Mouse (Mus musculus) heart, postnatal 14 days (tissue): Measurements from ENCODE around the gene A130010J15Rik. TPM values are rescaled to one million over a fixed set of nuclear protein-coding genes. Genes with fewer than 3 reads are reported as not detected.

Experiments
- DNase-seq, 2 experiments: peaks; one replicate each; pipeline ENCODE4 v3.0.0; 2021 to 2022
- intact Hi-C: fragments of 180-260 bp; cut with DNase I; formaldehyde crosslinking; loops from one replicate; pipeline ENCODE4 v1.15.1; 2025
- total RNA-seq, 2 experiments: library from RNA; stranded (reverse); gene quantifications; 2 replicates each; pipeline ENCODE4 v1.2.3; 2021

A130010J15Rik gene
- total RNA-seq, 2 experiments from 2014 or later = 2.9 to 4.7 TPM

DNA sequence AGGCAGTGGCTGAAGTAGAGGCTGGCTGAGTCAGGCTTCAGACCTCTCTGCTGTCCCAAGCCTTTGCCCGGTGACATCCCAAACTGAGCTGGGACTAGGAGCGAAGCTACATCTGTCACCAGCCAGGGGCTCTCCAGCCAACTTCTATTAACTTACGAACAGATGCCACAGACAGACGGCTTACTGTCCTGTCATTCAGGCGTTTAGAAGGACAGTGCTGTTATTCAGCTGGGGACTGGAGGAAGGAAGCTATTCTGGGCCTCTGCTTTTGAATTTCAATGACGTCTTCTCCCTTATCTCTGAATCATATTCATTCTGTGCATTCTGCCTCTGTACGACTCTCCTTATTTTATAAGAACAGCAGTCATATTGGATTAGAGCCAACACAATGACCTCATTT is 16.7 kb upstream of the A130010J15Rik start:
- intact Hi-C loops = no loop called here

DNA sequence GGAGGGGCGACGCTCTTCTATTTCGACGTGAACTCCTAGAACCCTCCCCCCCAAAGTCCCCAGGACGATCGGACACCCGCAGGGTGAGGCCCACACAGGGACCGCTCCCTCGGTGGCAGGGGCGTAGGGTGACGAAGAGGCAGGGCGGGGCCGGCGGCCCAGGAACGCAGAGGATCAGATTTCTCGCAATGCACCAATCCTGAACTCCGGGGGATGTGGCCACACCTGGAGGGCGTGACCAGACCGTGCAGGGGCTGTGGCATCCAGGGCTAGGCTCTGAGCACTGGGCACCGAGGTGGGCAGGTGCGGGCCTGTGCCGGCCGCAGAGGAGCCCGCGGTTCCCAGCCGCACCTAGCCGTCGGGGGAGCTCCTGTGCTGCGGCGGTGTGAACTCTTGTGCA is 15.0 kb upstream of the A130010J15Rik start, which contains the start of gene Irf6:
Gene Irf6, plus strand, starts transcription at position 240 of the 400 bp plus-strand sequence.
- intact Hi-C loops = no loop called here
- DNase-seq = peak; percentile 44 to 52

More for the DNA sequence above, 16.7 kb upstream of the A130010J15Rik start:
- no peak for DNase-seq

DNA sequence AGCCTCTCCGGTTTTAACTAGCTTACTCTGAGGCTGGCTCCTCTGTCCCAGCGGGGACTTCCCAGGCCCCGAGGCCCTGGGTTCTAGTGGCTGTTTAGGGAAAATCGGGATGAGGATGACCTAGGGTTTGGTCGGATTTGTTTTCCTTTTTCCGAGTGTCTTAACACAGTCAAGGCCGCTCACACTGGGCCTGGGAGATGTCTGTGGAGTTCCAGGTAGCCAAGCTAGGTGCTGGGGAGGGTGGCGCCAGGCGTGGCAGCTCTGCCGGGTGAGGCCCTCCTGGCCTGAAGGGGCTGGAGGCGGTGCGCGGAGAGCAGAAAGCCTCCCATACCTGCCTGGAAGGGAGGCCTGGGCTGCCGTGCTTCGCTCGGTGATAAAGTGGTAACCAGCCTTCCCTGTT is 14.3 kb upstream of the A130010J15Rik start:
- DNase-seq = no peak
- intact Hi-C loops = no loop called here

DNA sequence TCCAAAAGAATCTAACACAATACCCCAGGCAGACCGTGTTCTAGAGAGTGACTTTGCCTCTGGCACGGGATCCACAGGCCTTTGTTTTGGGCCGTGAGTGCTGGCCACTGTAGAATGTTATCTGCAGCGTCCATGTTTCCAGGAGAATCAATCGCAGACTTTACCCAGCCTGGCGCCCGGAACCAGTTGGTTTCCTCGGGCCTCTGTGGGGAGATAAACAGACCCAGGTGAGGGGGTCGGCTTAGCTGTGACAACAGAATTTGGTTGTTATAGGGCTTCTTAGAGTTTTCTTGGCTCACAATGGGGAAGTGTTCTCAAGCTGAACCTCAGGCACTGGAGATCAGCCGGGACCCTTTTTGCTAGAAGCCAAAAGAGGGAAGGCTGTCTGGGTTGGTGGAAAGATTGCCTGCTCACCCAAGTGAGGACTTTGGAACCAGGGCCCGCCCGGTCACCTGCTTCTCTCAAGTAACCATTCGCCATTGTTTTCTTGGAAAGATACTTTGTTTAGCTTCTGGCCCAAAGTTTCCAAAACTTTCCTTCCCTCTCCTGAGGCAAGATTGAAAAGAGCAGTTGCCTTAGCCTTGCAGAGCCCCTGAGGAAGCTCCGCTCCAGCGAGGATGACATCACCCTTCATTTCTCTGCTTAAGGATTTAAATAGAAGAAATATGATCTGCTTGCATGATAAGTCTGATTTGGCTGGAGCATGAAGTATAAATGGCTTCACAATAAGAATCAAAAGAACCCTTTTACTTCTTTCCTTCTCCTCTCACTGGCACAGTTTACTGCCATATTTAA is 11.3 kb upstream of the A130010J15Rik start:
- intact Hi-C loops = no loop called here
- peak; percentile 4 to 11 for DNase-seq

DNA sequence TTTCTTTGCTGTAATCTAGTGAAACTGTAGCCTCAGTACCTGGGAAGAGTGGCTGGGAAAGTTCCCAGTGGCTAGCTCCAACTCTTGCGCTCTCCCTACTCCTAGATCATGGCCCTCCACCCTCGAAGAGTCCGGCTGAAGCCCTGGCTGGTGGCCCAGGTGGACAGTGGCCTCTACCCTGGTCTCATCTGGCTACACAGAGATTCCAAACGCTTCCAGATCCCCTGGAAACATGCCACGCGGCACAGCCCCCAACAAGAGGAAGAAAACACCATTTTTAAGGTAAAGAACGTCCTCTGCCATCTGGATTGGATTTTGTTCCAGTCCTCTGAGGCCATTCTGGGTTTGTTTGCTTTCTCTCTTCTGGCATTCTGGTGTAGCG is 10.7 kb upstream of the A130010J15Rik start:
- DNase-seq = no peak
- intact Hi-C loops = no loop called here

DNA sequence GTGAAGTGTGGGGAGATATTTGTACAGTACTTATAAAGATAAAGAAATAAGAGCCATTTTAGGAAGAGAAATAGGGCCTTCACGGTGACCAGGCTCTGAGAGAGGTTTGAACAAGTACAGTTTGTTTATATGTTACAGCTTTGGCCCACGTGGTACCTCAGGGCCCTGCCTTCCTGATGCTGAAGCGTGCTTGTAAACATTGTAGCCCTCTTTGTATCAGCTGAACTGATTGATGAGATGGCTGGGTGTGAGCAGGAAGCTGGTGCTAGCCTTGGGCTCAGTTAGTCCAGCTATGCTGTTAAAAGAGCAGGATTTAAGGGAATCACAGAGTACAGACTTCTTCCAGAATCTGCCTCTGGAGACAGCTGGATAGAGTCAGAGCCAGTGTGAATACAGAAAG is 8.7 kb upstream of the A130010J15Rik start:
- intact Hi-C loops = no loop called here
- DNase-seq = no peak

DNA sequence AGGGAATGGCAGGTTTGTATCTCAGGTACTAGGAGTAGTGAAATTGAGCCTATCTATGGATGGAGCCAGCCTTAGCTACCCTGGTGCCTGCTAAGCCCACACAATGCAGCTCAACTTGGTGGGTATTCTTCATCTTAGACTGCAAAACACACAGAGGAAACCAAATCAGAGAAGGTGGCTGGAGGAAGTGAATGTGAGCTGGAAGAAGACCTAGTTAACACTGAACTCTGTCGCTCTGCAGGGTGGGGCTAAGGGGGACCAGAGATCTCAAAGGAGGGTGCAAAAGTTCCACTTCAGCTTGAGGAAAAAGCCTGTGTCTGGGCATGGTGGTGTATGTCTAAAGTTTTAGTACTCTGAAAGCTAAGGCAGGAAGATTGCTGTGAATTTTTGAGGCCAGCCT is 8.2 kb upstream of the A130010J15Rik start:
- intact Hi-C loops = no loop called here
- no peak for DNase-seq

DNA sequence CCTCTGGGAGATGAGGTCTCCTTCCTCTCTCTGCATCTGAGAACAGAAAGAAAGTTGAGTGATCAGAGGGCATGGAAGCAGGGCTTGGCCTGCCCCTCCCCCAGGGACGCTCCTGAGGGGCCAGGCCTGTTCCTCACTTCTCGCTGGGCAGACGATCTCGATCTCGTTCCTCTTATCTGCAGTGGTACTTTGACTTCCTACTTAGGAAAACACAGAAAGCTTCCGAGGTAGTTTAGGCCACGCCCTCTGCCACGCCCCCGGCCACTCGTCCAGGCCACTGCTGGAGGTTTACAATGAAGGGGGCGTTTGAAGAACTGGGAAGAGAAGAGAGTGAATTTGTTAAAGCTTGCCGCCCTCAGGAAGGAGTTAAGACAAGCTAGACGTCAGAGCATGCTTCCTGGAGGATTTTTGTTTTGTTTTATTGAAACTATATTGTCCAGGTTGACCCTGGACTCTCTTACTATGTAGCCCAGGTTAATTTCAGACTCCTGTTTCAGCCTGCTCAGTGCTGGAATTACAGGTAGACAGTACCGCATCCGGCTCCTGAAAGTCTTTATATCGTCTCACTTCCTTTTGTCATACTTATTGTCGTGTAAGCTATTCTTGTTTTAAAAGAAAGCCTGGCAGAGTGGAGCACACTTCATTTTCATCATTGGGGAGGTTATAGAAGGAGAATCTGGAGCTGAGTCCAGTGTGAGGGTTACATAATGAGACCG is 7.4 kb upstream of the A130010J15Rik start:
- intact Hi-C loops = no loop called here
- peak; percentile 49 to 51 for DNase-seq

DNA sequence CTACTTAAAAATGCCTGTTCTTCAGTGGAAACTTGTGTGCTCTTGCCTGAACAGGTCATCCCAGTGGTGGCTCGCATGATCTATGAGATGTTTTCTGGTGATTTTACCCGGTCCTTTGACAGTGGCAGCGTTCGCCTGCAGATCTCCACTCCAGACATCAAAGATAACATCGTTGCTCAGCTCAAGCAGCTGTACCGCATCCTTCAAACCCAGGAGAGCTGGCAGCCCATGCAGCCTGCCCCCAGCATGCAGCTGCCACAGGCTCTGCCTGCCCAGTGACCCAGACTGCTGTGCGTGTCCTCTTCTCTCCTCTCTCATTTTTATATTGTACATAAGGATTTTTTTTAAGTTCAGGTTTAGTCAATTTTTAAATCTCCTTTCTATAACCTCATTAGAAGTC is 1.4 kb downstream of the A130010J15Rik start:
- intact Hi-C loops = no loop called here

DNA sequence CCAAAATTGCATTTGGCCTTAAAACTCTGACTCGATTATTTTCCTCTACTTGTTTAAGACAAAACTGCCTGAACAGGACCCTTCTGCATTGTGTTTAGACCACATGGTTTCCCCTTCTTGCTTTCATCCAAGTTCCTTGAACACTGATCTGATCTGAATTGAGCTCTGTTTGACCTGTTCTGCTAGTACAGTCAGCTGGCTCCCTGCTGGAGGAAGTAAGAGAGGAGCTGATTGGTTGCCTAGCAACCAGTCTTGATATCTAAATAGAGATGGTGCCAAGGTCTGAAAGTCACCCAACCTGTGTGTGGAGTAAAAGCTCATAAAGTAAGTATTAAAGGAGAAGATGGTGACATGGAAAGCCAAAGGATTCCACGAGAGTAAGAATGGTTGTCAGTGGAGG is 2.0 kb downstream of the A130010J15Rik start:
- intact Hi-C loops = loop anchor here (5.0 kb wide), 1 partner anchor 38 kb away; the partner anchor contains the start of gene Diexf
- DNase-seq = peak in 1 of 2 experiments; percentile 15

More for the DNA sequence above, 1.4 kb downstream of the A130010J15Rik start:
- no peak for DNase-seq

DNA sequence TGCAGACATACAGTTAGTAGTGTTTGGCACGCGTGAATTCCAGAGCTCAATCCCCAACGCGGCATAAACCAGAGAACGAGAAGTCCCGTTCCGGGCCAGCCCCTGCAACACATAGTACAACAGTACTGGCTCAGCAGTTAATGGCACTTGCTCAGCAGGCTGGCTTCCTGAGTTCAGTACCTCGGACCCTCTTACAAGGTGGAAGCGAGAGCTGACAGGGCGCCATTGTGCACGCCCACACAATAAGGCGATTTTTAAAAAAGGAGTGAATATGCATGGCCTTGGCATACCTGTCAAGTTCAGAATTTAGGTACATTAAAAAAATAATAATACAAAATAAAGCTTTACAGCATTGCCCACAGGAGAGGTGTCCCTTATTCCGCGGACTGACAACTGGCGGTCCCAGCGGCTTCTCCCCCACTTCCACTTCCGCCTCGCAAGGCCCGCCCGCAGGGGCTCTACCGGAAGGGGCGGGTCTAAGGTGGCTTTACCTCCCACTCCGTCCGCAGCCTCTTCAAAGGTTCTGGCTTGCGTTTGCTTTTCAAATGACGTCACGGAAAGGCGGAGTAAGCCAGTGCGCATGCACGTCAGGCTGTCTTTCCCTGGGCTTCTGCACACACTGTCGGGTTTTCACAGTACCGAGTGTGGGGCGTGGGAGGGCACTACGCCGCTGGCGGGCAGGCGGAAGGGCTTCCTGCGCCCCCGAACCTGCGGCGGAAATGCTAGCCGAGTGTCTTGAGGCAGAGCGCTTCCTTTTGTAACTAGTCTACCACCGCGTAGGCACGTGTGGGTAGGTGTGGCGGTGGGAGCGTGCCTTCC is 5.4 kb downstream of the A130010J15Rik start:
- DNase-seq = peak; percentile 94 to 97
- intact Hi-C loops = loop anchor here (5.0 kb wide), 1 partner anchor 41 kb away; the partner anchor contains the start of gene Diexf

DNA sequence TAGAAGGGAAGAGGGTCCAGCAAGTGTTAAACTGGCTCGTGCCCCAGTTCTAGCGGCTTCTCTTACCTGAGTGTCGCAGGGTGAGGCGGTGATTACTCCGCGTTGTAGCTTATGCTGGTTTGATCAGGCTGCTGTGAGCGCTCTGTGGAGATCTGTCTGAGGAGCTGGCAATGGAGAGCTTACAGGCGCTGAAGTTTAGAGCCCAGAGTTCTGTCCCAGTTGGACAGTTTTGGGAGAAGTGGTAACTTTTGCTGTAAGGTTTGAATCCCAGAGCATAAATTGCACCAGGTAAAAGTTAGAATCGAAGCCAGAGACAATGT is 5.9 kb downstream of the A130010J15Rik start:
- no peak for DNase-seq
- intact Hi-C loops = loop anchor here (5.0 kb wide), 1 partner anchor 41 kb away; the partner anchor contains the start of gene Diexf

DNA sequence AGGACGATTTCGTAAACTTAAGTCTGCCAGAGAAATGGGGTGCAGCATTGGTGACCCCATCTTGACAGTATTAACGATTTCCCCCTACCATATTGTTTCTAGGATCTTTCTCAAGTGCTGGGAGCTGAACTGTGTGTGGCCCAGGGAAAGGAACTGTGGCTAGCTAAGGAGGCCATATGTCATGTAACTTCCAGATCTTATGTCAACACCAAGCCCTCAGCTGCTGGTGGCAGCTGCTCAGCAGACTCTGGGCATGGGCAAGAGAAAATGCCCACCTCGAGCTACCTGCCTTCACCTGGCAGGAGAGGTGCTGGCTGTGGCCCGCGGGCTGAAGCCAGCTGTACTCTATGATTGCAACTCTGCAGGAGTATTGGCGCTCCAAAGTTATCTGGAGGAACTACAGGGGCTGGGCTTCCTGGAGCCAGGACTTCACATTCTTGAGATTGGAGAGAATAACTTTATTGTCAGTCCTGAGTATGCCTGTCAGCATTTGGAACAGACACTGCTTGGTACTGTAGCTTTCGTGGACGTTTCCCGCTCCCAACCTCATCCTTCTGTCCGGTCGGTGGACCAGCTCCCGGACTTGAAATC is 6.4 kb downstream of the A130010J15Rik start:
- DNase-seq = peak in 1 of 2 experiments; percentile 25
- intact Hi-C loops = loop anchor here (5.0 kb wide), 1 partner anchor 42 kb away; the partner anchor contains the start of gene Diexf

DNA sequence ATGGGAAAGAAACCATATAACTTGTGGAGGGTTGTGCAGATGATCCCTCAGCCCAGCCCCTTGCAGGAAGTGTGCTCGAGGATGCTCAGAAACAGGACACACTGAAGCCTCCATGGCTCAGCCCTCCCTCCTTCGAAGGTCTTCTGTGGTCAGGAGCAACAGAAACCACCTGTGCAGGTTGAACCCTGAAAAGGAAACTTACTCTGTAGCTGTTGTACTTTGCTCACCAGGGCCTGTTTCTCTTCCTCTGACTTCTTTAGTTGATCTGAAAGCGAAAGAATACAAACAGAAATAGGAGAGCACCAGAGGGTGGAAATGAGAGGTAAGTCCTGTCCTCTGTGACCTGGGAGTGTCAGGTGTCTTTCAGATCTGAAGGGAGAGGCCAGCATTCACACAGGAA is 13.3 kb downstream of the A130010J15Rik start:
- intact Hi-C loops = no loop called here
- no peak for DNase-seq

DNA sequence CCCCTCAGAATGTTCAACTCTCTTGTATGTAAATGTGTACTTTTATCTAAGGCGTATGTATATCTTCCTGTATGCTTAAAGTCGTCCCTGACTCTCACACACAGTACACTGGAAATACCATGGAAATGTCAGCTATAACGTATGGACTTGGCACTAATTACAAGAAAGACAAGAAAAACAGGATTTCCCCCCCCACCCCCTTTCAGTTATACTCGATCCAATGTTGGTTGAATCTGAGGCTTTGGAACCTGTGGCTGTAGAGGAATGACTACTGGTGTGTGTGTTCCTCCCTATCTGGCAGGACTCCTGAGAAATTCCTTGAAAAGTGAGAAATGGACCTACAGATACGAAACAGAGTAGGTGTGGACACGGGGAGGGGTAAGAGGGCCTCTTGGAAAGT is 20.4 kb downstream of the A130010J15Rik start:
- no peak for DNase-seq
- intact Hi-C loops = no loop called here

DNA sequence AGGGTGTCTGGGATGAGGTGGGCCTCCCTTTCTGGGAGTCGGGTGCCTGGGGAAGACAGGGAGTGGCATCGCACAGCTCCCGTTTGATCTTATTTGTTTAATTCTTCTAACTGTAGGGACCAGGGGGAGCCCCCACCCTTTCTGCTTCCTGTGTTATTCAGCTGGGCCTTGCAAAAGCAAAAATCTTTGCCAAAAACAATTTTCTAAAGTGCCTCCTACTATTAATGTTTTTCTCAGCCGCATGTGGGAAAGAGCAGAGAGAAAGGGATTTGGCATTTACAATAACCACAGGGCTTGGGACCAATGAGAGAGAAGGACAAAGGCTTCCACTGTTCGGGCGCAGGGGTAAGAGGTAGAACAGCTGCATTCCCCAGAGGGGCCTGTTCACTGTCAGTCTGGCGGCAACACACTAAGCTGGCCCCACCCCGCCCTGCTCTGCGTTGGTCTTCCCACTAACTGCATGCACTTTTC is 21.3 kb downstream of the A130010J15Rik start:
- DNase-seq = peak; percentile 67 to 69
- intact Hi-C loops = no loop called here

DNA sequence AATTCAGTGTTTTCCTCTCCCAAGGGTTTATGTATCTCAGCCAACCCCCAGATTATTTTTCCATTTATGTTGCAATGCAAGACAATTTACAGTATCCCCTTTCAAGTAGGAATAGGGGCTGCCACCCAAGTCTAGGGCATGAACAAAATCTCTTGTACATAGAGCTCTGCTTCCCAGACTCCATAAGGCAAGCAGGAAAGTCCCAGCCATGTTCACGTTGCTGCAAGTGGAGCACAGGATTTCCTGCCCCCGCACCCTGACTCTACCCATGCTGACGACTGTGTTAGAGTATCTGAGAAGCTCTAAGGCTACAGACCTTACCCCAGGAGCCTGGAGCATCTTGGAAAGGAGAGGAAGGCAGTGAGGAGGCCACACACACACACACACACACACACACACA is 21.9 kb downstream of the A130010J15Rik start:
- intact Hi-C loops = no loop called here
- no peak for DNase-seq

DNA sequence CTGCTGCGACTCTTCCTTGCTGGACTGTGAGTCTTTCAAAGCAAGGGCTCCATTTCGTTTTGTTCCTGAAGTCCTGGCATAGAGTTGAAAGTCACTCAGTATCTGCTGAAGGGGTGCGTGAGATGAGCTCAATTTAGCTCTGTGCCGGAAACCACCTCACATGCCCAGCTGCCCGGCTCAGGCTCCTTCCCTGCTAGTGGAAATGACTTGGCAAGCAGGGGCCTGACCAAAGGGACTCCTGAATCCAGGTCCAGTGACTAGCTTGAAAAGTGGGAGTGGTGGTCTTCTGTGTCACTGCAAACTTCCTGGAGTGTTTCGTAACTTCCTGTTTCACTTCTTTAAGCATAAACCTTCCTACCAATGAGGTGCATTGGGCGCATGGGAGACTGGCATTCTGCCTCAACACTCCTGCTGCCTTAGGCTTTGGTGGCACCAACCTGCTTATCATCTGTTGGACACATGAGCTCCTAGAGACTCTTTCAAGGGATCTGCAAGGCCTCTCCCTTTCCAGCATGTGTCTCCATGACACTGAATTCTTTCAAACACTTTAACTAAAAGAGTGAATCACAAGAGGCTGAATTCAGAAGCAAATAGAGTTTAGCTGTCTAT is 23.9 kb downstream of the A130010J15Rik start:
- peak in 1 of 2 experiments; percentile 32 for DNase-seq
- intact Hi-C loops = no loop called here

DNA sequence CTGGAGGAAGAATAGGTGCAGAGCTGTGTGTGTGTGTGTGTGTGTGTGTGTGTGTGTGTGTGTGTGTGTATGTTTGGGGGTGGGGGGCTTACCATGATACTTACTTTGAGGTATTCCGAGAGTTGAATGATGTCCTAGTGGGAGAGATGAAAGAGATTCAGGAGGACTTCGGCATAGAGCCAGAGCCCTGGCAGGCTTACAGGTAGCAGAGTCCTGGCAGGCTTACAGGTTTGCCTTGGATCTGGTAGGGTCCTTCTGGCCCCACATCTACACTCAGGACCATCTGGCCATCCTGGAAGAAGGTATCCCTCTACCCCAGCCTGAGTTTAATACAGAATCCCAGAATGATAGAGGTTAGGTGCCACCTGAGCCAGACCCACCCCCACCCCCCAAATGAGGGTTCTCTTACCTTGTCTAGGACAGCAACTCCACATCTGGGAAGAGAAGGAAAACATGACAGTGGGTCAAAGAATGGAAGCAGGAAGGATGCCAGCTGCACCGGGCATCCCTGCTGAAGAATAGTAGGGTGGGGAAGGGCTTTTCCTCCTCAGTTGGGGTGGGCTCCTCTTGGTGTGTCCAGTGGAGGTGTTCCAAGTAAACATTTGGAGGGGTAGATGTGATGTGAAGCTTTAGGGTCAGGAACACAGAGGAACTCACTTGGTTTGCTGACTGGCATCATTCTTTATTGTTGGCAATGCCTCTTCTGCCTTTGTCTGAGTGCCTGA is 26.7 kb downstream of the A130010J15Rik start:
- intact Hi-C loops = no loop called here
- DNase-seq = no peak
